In genomic region chr5:124377149-124377548, GRCm38 (mm10) we compare ENCODE assay signal across 22 mouse cellular contexts. TPM values are rescaled to one million over a fixed set of nuclear protein-coding genes. Genes with fewer than 3 reads are reported as not detected.
DNase-seq lines count a peak whose midpoint lies in the region; ATAC-seq and TF ChIP-seq lines count a peak whose summit lies in the region.
"Had no signal": no experiment of that assay in that cellular context is flagged by ENCODE, and none has a peak within 500 bp of the region (broad histone marks: within the 10 kb centered on the region; RNA-seq: fewer than 3 reads in every experiment).

No protein-coding gene starts in this region.

- TF ChIP-seq CTCF in lung, postnatal 0 days (IDR thresholded peaks at IDR 0.05) = no peak
- no peak for TF ChIP-seq CTCF in lung, adult 2 months (IDR thresholded peaks at IDR 0.05; ENCODE audit: insufficient read depth, low read length)

- no peaks in the 10 kb centered on the region for H3K9me3 ChIP-seq in lung, postnatal 0 days (ENCODE audit: low read length)
- H3K9me3 ChIP-seq: forebrain, embryonic 10.5 days; heart, embryonic 12.5 days; hindbrain, embryonic 15.5 days; limb, embryonic 15.5 days had no signal

- H3K4me3 ChIP-seq in lung, postnatal 0 days (ENCODE audit: low read depth, low read length) = no peak overlapping the region
- no peak overlapping the region for H3K4me3 ChIP-seq in lung, adult 2 months (replicated peaks; ENCODE audit: extremely low read depth, low read depth, low read length)
- H3K4me3 ChIP-seq in macrophage (ENCODE audit: inconsistent target) = no peak overlapping the region
- H3K4me3 ChIP-seq: forebrain, embryonic 10.5 days; heart, embryonic 12.5 days; hindbrain, embryonic 15.5 days; layer of hippocampus, adult 2 months; limb, embryonic 15.5 days had no signal

- no peaks in the 10 kb centered on the region for H3K79me2 ChIP-seq in macrophage (ENCODE audit: inconsistent target)

- no peak for TF ChIP-seq EP300 in lung, postnatal 0 days (IDR thresholded peaks at IDR 0.05)

- H3K4me2 ChIP-seq in lung, postnatal 0 days (replicated peaks; ENCODE audit: low read depth, low read length) = no peak overlapping the region
- H3K4me2 ChIP-seq: heart, embryonic 12.5 days; hindbrain, embryonic 15.5 days; limb, embryonic 15.5 days had no signal

- WGBS in lung, postnatal 0 days = 80% methylated on average over 4 of the region's 4 CpGs
- 64% methylated on average over 4 of the region's 4 CpGs for WGBS in lung, adult 2 months
- WGBS in macrophage (ENCODE audit: missing documents) = 67% methylated on average over 4 of the region's 4 CpGs

- TF ChIP-seq POLR2A in lung, adult 2 months (IDR thresholded peaks at IDR 0.05; ENCODE audit: borderline replicate concordance, extremely low read depth, low read depth, low read length) = no peak

- H3K36me3 ChIP-seq in lung, postnatal 0 days (ENCODE audit: insufficient read depth, low read length) = peaks cover 48% of the 10 kb centered on the region
- H3K36me3 ChIP-seq in macrophage (ENCODE audit: inconsistent target) = peaks cover 72% of the 10 kb centered on the region

- H3K9ac ChIP-seq in lung, postnatal 0 days (replicated peaks; ENCODE audit: low read depth) = no peak overlapping the region
- H3K9ac ChIP-seq: forebrain, postnatal 0 days; heart, embryonic 12.5 days; hindbrain, embryonic 15.5 days; limb, embryonic 15.5 days had no signal

- peak; percentile 14 for DNase-seq in lung, postnatal 0 days (ENCODE audit: low spot score)
- DNase-seq in lung, adult 2 months = no peak
- peak; percentile 34 for DNase-seq in MN1 (ENCODE audit: low spot score)
- DNase-seq in layer of hippocampus, adult 11-12 months (ENCODE audit: low spot score) = no peak
- no peak for DNase-seq in right cerebral cortex, postnatal 4 days
- DNase-seq in left cerebral cortex, adult 11 months (ENCODE audit: low spot score) = no peak
- DNase-seq: adrenal gland, adult 8-10 months; cerebellum, adult 11 months; cerebellum, postnatal 25 days; forebrain, postnatal 0 days; gastrocnemius, postnatal 36 days; heart, postnatal 14 days; kidney, adult 11 months; right cerebral cortex, postnatal 25 days had no signal

- no peaks in the 10 kb centered on the region for H3K4me1 ChIP-seq in lung, postnatal 0 days (ENCODE audit: insufficient read depth, low read depth, low read length)
- no peaks in the 10 kb centered on the region; the same call in 1 of the 2 replicates for H3K4me1 ChIP-seq in lung, adult 2 months (ENCODE audit: control insufficient read depth, insufficient read depth, low read length)
- H3K4me1 ChIP-seq: forebrain, embryonic 10.5 days; heart, embryonic 12.5 days; hindbrain, embryonic 15.5 days; limb, embryonic 15.5 days had no signal

- ATAC-seq in lung, postnatal 0 days = no peak
- ATAC-seq: forebrain, postnatal 0 days; midbrain, embryonic 16.5 days had no signal

- H3K27me3 ChIP-seq in lung, postnatal 0 days (replicated peaks; ENCODE audit: insufficient read depth, low read length) = no peaks in the 10 kb centered on the region
- H3K27me3 ChIP-seq: CH12.LX; heart, embryonic 12.5 days; hindbrain, embryonic 15.5 days; limb, embryonic 15.5 days had no signal

- no peak overlapping the region for H3K27ac ChIP-seq in lung, postnatal 0 days (ENCODE audit: low read length)
- 0 out of 2 replicates have a peak overlapping the region, but pooled peaks have one; percentile 5 for H3K27ac ChIP-seq in macrophage
- H3K27ac ChIP-seq: forebrain, embryonic 10.5 days; hindbrain, embryonic 15.5 days; layer of hippocampus, adult 2 months; limb, embryonic 15.5 days had no signal

RNA-seq across cellular contexts. Expression of gene Cdk2ap1, which starts 14.3 kb away (rescaled TPM):
- 39.3 and 49.3 TPM in 2 replicates for polyA plus RNA-seq in lung, postnatal 0 days (2015; fragmentation: Nextera tagmentation; extraction: Ambion mirVana)
- 79.4 and 86.2 TPM in 2 replicates for polyA plus RNA-seq in lung, adult 2 months (2012; rRNA removed)
- 10 to 100 TPM in 23 of 26 experiments, 1 to 10 TPM in 3; 8.9 to 29.7 (median 15.4) TPM for total RNA-seq in macrophage (2018; cell fraction: chromatin; rRNA removed)
- total RNA-seq in macrophage (2018; cell fraction: cytosol; rRNA removed) = 10 to 100 TPM; 29.5 to 64.1 (median 46.8) TPM
- total RNA-seq in macrophage (2018; cell fraction: nucleus; rRNA removed) = 10 to 100 TPM in 25 of 26 experiments, 1 to 10 TPM in 1; 9.7 to 43.6 (median 18.0) TPM
- polyA plus RNA-seq in macrophage (2018) = 42.3 to 77.9 TPM (median 75.7 TPM) in 3 replicates

RNA-seq across cellular contexts. Expression of gene Sbno1, which starts 48.7 kb away (rescaled TPM):
- 46.5 and 58.0 TPM in 2 replicates for polyA plus RNA-seq in lung, postnatal 0 days (2015; fragmentation: Nextera tagmentation; extraction: Ambion mirVana)
- 15.5 and 19.2 TPM in 2 replicates for polyA plus RNA-seq in lung, adult 2 months (2012; rRNA removed)
- total RNA-seq in macrophage (2018; cell fraction: chromatin; rRNA removed) = 100 to 1,000 TPM; 342 to 649 (median 449) TPM
- 10 to 100 TPM; 56.8 to 86.3 (median 68.1) TPM for total RNA-seq in macrophage (2018; cell fraction: cytosol; rRNA removed)
- 100 to 1,000 TPM; 169 to 321 (median 232) TPM for total RNA-seq in macrophage (2018; cell fraction: nucleus; rRNA removed)
- 29.7 to 66.6 TPM (median 32.9 TPM) in 3 replicates for polyA plus RNA-seq in macrophage (2018)

RNA-seq across cellular contexts. Expression of gene 2810006K23Rik, which starts 49.3 kb away (rescaled TPM):
- 6.1 and 7.7 TPM in 2 replicates for polyA plus RNA-seq in lung, postnatal 0 days (2015; fragmentation: Nextera tagmentation; extraction: Ambion mirVana)
- 3.4 and 3.7 TPM in 2 replicates for polyA plus RNA-seq in lung, adult 2 months (2012; rRNA removed)
- total RNA-seq in macrophage (2018; cell fraction: chromatin; rRNA removed) = 10 to 100 TPM in 2 of 26 experiments, 1 to 10 TPM in 15, under 1 TPM in 3, not detected in 6; 0.37 to 11.4 (median 4.6) TPM
- 10 to 100 TPM in 11 of 26 experiments, 1 to 10 TPM in 15; 3.6 to 12.0 (median 9.4) TPM for total RNA-seq in macrophage (2018; cell fraction: cytosol; rRNA removed)
- 10 to 100 TPM in 2 of 26 experiments, 1 to 10 TPM in 21, under 1 TPM in 2, not detected in 1; 0.92 to 13.2 (median 2.8) TPM for total RNA-seq in macrophage (2018; cell fraction: nucleus; rRNA removed)
- polyA plus RNA-seq in macrophage (2018) = 10.0 to 15.0 TPM (median 13.1 TPM) in 3 replicates

RNA-seq across cellular contexts. Expression of gene Mphosph9, which starts 49.4 kb away (rescaled TPM):
- 3.2 and 3.4 TPM in 2 replicates for polyA plus RNA-seq in lung, postnatal 0 days (2015; fragmentation: Nextera tagmentation; extraction: Ambion mirVana)
- 2.4 and 3.3 TPM in 2 replicates for polyA plus RNA-seq in lung, adult 2 months (2012; rRNA removed)
- total RNA-seq in macrophage (2018; cell fraction: chromatin; rRNA removed) = 10 to 100 TPM in 16 of 26 experiments, 1 to 10 TPM in 10; 2.0 to 39.8 (median 11.8) TPM
- 1 to 10 TPM in 25 of 26 experiments, under 1 TPM in 1; 0.96 to 3.0 (median 1.9) TPM for total RNA-seq in macrophage (2018; cell fraction: cytosol; rRNA removed)
- total RNA-seq in macrophage (2018; cell fraction: nucleus; rRNA removed) = 10 to 100 TPM in 5 of 26 experiments, 1 to 10 TPM in 20, under 1 TPM in 1; 0.75 to 20.8 (median 6.5) TPM
- 1.4 to 2.4 TPM (median 2.1 TPM) in 3 replicates for polyA plus RNA-seq in macrophage (2018)

Comparison
In these comparisons a context has a peak if more than half of its experiments do, and no peak if none do; other contexts are left out.
1. DNase-seq: peak in lung, postnatal 0 days (single experiment) and MN1 (single experiment); none in lung, adult 2 months (single experiment), layer of hippocampus, adult 11-12 months (single experiment), right cerebral cortex, postnatal 4 days (single experiment) and left cerebral cortex, adult 11 months (single experiment).